Comparison of ENCODE assay signal across 18 mouse cellular contexts in the genomic region with DNA sequence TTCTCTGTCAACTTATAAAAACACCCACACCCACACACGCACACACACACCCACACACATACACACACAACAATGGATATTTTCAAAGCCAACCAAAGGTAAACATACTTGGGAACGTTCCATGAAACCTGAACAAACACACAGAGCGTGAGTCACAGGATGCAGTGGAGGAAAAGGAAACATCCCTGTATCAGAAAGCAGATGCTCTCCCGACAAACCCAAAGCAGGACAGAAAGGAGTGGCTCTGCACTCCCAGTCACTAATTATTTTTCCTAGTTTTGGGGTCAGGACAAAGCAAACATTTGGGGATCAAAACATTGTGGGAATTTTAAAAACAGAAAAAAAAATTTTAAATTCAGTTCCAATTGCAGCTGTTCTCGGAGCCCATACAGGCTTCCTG. TPM values are rescaled to one million over a fixed set of nuclear protein-coding genes. Genes with fewer than 3 reads are reported as not detected.
DNase-seq lines count a peak whose midpoint lies in the region; ATAC-seq lines count a peak whose summit lies in the region.
"Had no signal": no experiment of that assay in that cellular context is flagged by ENCODE, and none has a peak within 500 bp of the region (broad histone marks: within the 10 kb centered on the region; RNA-seq: fewer than 3 reads in every experiment).

No protein-coding gene starts in this region.

- H3K4me3 ChIP-seq in heart, embryonic 15.5 days: no peak overlapping the region
- H3K4me3 ChIP-seq in limb, embryonic 10.5 days: no peak overlapping the region
- no peak overlapping the region for H3K4me3 ChIP-seq in forebrain, embryonic 12.5 days (replicated peaks)
- H3K4me3 ChIP-seq: forebrain, embryonic 10.5 days; hindbrain, embryonic 10.5 days; limb, embryonic 15.5 days; neural tube, embryonic 15.5 days had no signal

- 68% methylated on average over 5 of the region's 5 CpGs for WGBS in heart, embryonic 15.5 days
- 88% methylated on average over 5 of the region's 5 CpGs for WGBS in limb, embryonic 10.5 days
- 87% methylated on average over 5 of the region's 5 CpGs for WGBS in forebrain, embryonic 12.5 days

- intact Hi-C loops in heart, postnatal 25 days (cut with DNase I): loop anchor here (5.0 kb wide), 1 partner anchor 122 kb away; no protein-coding TSS in a partner anchor

- no peak overlapping the region for H3K4me2 ChIP-seq in heart, embryonic 15.5 days
- no peak overlapping the region for H3K4me2 ChIP-seq in forebrain, embryonic 12.5 days
- H3K4me2 ChIP-seq: limb, embryonic 15.5 days; neural tube, embryonic 15.5 days had no signal

- DNase-seq in heart, adult 18-20 months: peak; percentile 54 to 68
- DNase-seq in heart, postnatal 25 days (ENCODE audit: low spot score): no peak
- DNase-seq in kidney, postnatal 14 days: peak; percentile 34
- DNase-seq in kidney, postnatal 25 days: no peak
- DNase-seq in brain, adult 2 months (ENCODE audit: low read depth, low spot score): peak; percentile 28
- DNase-seq in limb, embryonic 10.5 days (ENCODE audit: low spot score): no peak
- DNase-seq: adrenal gland, postnatal 25 days; cerebellum, adult 11-12 months; lung, postnatal 10 days; thymus, postnatal 25 days had no signal

- no peak overlapping the region for H3K9ac ChIP-seq in heart, embryonic 15.5 days
- H3K9ac ChIP-seq in forebrain, embryonic 12.5 days: no peak overlapping the region
- H3K9ac ChIP-seq: limb, embryonic 15.5 days; neural tube, embryonic 15.5 days had no signal

- peak overlapping the region; percentile 45 for H3K27ac ChIP-seq in heart, embryonic 15.5 days
- no peak overlapping the region for H3K27ac ChIP-seq in limb, embryonic 10.5 days
- no peak overlapping the region for H3K27ac ChIP-seq in forebrain, embryonic 12.5 days
- H3K27ac ChIP-seq: forebrain, embryonic 10.5 days; hindbrain, embryonic 10.5 days; limb, embryonic 15.5 days; neural tube, embryonic 15.5 days had no signal

- 0 out of 2 replicates have a peak, but pooled peaks have one; percentile 47 for ATAC-seq in heart, embryonic 15.5 days (replicated peaks; ENCODE audit: insufficient number of reproducible peaks, insufficient read depth, low FRiP score, low read depth)
- ATAC-seq in forebrain, embryonic 12.5 days (ENCODE audit: low FRiP score): no peak
- ATAC-seq: intestine, postnatal 0 days had no signal

- H3K4me1 ChIP-seq in heart, embryonic 15.5 days (replicated peaks): no peaks in the 10 kb centered on the region
- no peaks in the 10 kb centered on the region for H3K4me1 ChIP-seq in limb, embryonic 10.5 days
- no peaks in the 10 kb centered on the region for H3K4me1 ChIP-seq in forebrain, embryonic 12.5 days
- H3K4me1 ChIP-seq: hindbrain, embryonic 10.5 days; limb, embryonic 15.5 days; neural tube, embryonic 15.5 days had no signal

- H3K9me3 ChIP-seq in heart, embryonic 15.5 days (replicated peaks): no peaks in the 10 kb centered on the region
- H3K9me3 ChIP-seq in limb, embryonic 10.5 days (replicated peaks): no peaks in the 10 kb centered on the region
- no peaks in the 10 kb centered on the region for H3K9me3 ChIP-seq in forebrain, embryonic 12.5 days
- H3K9me3 ChIP-seq: forebrain, embryonic 10.5 days; G1E; hindbrain, embryonic 10.5 days; limb, embryonic 15.5 days; neural tube, embryonic 15.5 days had no signal

- H3K36me3 ChIP-seq in heart, embryonic 15.5 days: peaks cover 88% of the 10 kb centered on the region
- H3K36me3 ChIP-seq in limb, embryonic 10.5 days: peaks cover 81% of the 10 kb centered on the region
- peaks cover 63% of the 10 kb centered on the region for H3K36me3 ChIP-seq in forebrain, embryonic 12.5 days (replicated peaks)

- no peaks in the 10 kb centered on the region for H3K27me3 ChIP-seq in heart, embryonic 15.5 days
- H3K27me3 ChIP-seq in limb, embryonic 10.5 days (ENCODE audit: low read depth, poor library complexity, severe bottlenecking): no peaks in the 10 kb centered on the region
- H3K27me3 ChIP-seq in forebrain, embryonic 12.5 days: no peaks in the 10 kb centered on the region
- H3K27me3 ChIP-seq: limb, embryonic 15.5 days; neural tube, embryonic 15.5 days had no signal

RNA-seq across cellular contexts. Expression of gene Lamc2, which starts 38.1 kb away (rescaled TPM):
- total RNA-seq in heart, adult 18-20 months (2021): 10 to 100 TPM; 12.3 to 13.2 TPM
- total RNA-seq in heart, postnatal 25 days (2021): 1 to 10 TPM; 8.7 to 9.3 TPM
- polyA plus RNA-seq in heart, embryonic 15.5 days (2015; fragmentation: Nextera tagmentation; extraction: Ambion mirVana): 7.8 and 12.7 TPM in 2 replicates
- polyA plus RNA-seq in limb, embryonic 10.5 days (2016; fragmentation: Nextera tagmentation; extraction: Ambion mirVana): 3.1 and 3.3 TPM in 2 replicates
- 0.47 and 0.94 TPM in 2 replicates for polyA plus RNA-seq in forebrain, embryonic 12.5 days (2016; fragmentation: Nextera tagmentation; extraction: Ambion mirVana)
- polyA plus RNA-seq: G1E had no signal

Comparison
In these comparisons a context has a peak if more than half of its experiments do, and no peak if none do; other contexts are left out.
1. DNase-seq: peak in heart, adult 18-20 months (2 of 2), kidney, postnatal 14 days (single experiment) and brain, adult 2 months (single experiment); none in heart, postnatal 25 days (single experiment), kidney, postnatal 25 days (0 of 2) and limb, embryonic 10.5 days (single experiment).